Mouse (Mus musculus): ENCODE data around the gene Armcx3. TPM values are rescaled to one million over a fixed set of nuclear protein-coding genes. Genes with fewer than 3 reads are reported as not detected.

The Armcx3 gene
- polyA plus RNA-seq, 1 experiment from 2014 or later, result 48.9 TPM

DNA sequence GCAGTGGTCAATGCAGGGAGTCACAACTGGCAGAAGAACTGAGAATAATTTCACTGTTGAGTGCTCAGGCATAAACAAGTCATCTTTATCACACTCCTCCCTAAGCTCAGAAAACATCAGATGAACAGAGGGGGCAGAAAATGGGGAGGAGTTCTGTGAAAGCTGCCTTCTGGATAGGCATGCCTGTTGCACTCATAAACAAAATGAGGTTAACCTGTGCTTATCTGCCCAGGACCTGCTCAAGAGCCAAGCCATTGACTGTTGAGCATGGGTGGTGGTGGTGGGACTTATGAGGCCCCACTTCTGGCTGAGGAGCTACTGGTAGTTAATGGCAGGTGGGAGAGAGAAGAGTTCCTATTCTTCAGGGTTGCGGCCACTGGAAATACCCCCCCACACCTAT, 18.6 kb upstream of the Armcx3 start:
- Histone ChIP-seq H3K27me3 (ENCODE audit: insufficient read depth, low read length) (no peaks in the 10 kb centered on the region), H3K4me2 (ENCODE audit: low read length) (no peak overlapping the region), H3K4me3 (replicated peaks; ENCODE audit: low read depth, low read length) (no peak overlapping the region), H3K4me1 (replicated peaks; ENCODE audit: insufficient read depth, low read length) (no peaks in the 10 kb centered on the region), H3K36me3 (ENCODE audit: insufficient read depth, low read length) (no peaks in the 10 kb centered on the region), H3K27ac (no peak overlapping the region), H3K9ac (ENCODE audit: low read depth, low read length) (no peak overlapping the region), H3K9me3 (replicated peaks; ENCODE audit: low read length) (no peaks in the 10 kb centered on the region)
- WGBS, result 91% methylated on average over 1 of the region's 1 CpGs
- ATAC-seq (replicated peaks; ENCODE audit: low FRiP score, low read depth) (no peak), DNase-seq (ENCODE audit: low spot score) (no peak)
- TF ChIP-seq CTCF (IDR thresholded peaks at IDR 0.05; ENCODE audit: low read depth), result no peak

DNA sequence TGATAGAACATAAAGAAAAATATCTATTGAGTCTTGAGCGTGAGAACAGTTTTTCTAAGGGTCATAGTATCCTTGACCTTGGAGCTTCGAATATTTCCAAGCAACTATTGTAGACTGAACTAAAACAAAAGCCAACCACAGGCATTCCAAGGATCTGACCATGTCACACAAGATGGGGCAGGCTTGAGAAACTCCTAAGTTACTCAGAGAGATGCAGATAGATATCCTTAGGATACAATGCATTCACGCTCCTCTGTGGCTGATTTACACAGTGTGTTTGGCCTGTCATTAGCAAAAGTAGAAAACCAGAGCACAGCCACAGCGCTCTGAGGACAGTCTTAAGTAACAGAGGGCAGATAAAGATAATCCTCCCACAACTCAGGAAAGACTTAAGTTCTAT, 17.2 kb upstream of the Armcx3 start:
- H3K4me2 ChIP-seq (ENCODE audit: low read length), result no peak overlapping the region
- H3K4me1 ChIP-seq (replicated peaks; ENCODE audit: insufficient read depth, low read length), result no peaks in the 10 kb centered on the region
- no peaks in the 10 kb centered on the region for H3K27me3 ChIP-seq (ENCODE audit: insufficient read depth, low read length)
- H3K4me3 ChIP-seq (replicated peaks; ENCODE audit: low read depth, low read length), result no peak overlapping the region
- TF ChIP-seq CTCF (IDR thresholded peaks at IDR 0.05; ENCODE audit: low read depth), result no peak
- H3K9ac ChIP-seq (ENCODE audit: low read depth, low read length), result no peak overlapping the region
- H3K36me3 ChIP-seq (ENCODE audit: insufficient read depth, low read length), result no peaks in the 10 kb centered on the region
- DNase-seq (ENCODE audit: low spot score), result no peak
- H3K9me3 ChIP-seq (replicated peaks; ENCODE audit: low read length), result no peaks in the 10 kb centered on the region
- 58% methylated on average over 4 of the region's 4 CpGs for WGBS
- no peak for ATAC-seq (replicated peaks; ENCODE audit: low FRiP score, low read depth)
- no peak overlapping the region for H3K27ac ChIP-seq

DNA sequence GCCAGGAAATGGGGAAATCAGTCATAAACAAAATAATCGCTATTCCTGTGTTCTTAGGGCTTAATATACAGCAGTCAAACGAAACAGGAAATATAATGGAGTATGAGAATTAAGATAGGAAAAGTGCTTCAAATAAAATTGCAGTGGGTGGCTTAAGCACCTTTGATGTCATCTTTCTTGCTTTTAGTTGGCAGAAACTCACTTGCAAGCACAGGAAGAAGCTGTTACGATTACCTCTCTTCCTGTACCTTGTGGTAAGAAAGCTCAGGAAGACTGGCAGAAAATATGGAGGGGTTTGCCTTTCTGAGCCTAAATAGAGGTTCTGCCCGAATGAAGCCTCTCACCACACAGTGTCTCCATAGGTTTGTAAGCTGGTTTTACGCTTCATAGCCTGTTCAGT, 14.5 kb upstream of the Armcx3 start:
- ATAC-seq (replicated peaks; ENCODE audit: low FRiP score, low read depth) (no peak), DNase-seq (ENCODE audit: low spot score) (no peak)
- H3K36me3 ChIP-seq (ENCODE audit: insufficient read depth, low read length), result no peaks in the 10 kb centered on the region
- 52% methylated on average over 5 of the region's 5 CpGs for WGBS
- no peak overlapping the region for H3K27ac ChIP-seq
- H3K9ac ChIP-seq (ENCODE audit: low read depth, low read length), result no peak overlapping the region
- no peaks in the 10 kb centered on the region for H3K9me3 ChIP-seq (replicated peaks; ENCODE audit: low read length)
- no peak for TF ChIP-seq CTCF (IDR thresholded peaks at IDR 0.05; ENCODE audit: low read depth)
- H3K4me2 ChIP-seq (ENCODE audit: low read length), result no peak overlapping the region
- H3K4me1 ChIP-seq (replicated peaks; ENCODE audit: insufficient read depth, low read length), result no peaks in the 10 kb centered on the region
- no peak overlapping the region for H3K4me3 ChIP-seq (replicated peaks; ENCODE audit: low read depth, low read length)
- no peaks in the 10 kb centered on the region for H3K27me3 ChIP-seq (ENCODE audit: insufficient read depth, low read length)

DNA sequence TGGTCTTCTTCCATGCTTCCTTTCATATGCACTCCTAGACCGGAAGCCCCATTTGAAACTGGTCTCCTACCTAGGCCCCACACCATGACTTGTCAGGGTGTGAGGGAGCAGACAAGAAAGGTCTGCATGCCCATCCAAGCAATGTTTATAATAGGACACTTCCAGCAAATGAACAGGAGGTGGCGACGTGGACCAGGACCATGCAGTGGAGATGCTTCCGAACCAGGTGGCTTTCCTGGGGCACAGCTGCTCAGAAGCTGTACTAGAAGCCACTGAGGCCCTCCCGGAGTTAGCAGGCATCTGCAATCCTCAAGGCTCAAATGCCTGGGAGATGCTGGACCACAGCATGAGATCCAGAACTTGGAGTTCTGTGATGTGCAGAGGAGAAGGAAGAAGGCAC, 9.9 kb upstream of the Armcx3 start:
- DNase-seq (ENCODE audit: low spot score), result peak; percentile 75

DNA sequence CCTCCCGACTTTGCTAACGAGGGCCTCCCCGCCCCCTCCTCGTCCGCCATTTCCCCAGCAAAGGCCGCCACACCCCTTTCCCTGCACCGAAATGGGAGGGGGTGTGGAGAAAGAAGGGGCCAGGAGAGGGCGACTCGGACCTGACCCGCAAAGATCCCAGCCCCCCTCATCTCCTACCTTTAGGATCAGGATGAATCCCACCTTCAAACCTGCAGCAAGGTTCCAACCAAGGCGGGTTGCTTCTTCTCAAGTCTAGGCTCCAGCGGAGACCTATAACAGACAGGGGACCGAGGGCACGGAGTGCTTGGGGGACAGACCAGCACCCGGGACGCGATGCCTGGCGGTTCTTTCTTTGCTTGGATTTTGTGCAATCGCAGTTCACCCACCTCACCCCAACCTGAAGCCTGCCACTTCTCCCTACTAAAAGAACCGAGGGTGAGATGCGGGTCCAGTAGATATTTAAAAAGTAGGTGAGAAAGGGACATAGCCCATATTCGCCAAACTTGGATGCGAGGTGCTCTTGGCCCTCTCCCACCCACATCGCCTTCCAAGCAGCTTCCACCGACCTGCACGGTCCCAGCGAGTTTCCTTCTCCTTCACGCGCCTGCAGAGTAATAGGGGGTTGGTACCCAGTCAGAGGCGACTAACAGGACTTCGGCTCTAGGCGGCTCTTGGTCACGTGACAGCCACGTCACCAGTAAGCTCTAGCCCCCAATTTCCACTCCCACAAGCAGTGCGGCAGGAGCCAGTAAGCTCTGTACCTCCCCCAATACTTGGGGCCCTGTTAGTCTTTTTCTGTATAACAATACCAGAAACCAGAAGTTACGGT, 5.4 kb upstream of the Armcx3 start, which contains the start of gene Armcx6:
Gene Armcx6, minus strand, starts transcription at position 654 of the 829 bp plus-strand sequence.
- DNase-seq (ENCODE audit: low spot score) (peak; percentile 88), ATAC-seq (replicated peaks; ENCODE audit: low FRiP score, low read depth) (peak; percentile 88)
- Histone ChIP-seq H3K9me3 (replicated peaks; ENCODE audit: low read length) (no peaks in the 10 kb centered on the region), H3K4me2 (ENCODE audit: low read length) (peak within 1 kb of the TSS; percentile 68), H3K4me3 (replicated peaks; ENCODE audit: low read depth, low read length) (peak within 1 kb of the TSS; percentile 46), H3K9ac (ENCODE audit: low read depth, low read length) (peak within 1 kb of the TSS; percentile 49; the same call in 1 of the 2 replicates), H3K36me3 (ENCODE audit: insufficient read depth, low read length) (no peaks in the 10 kb centered on the region), H3K4me1 (replicated peaks; ENCODE audit: insufficient read depth, low read length) (no peaks in the 10 kb centered on the region), H3K27ac (peak within 1 kb of the TSS; percentile 50; the same call in 1 of the 2 replicates), H3K27me3 (ENCODE audit: insufficient read depth, low read length) (no peaks in the 10 kb centered on the region)
- TF ChIP-seq CTCF (IDR thresholded peaks at IDR 0.05; ENCODE audit: low read depth), result peak; percentile 42
- WGBS, result 24% methylated on average over 35 of the region's 36 CpGs

More for the DNA sequence above, 9.9 kb upstream of the Armcx3 start:
- peak; percentile 73 for TF ChIP-seq CTCF (IDR thresholded peaks at IDR 0.05; ENCODE audit: low read depth)
- no peaks in the 10 kb centered on the region for H3K4me1 ChIP-seq (replicated peaks; ENCODE audit: insufficient read depth, low read length)
- H3K27ac ChIP-seq, result no peak overlapping the region
- H3K9ac ChIP-seq (ENCODE audit: low read depth, low read length), result no peak overlapping the region
- 33% methylated on average over 5 of the region's 5 CpGs for WGBS
- H3K27me3 ChIP-seq (ENCODE audit: insufficient read depth, low read length), result no peaks in the 10 kb centered on the region
- H3K36me3 ChIP-seq (ENCODE audit: insufficient read depth, low read length), result no peaks in the 10 kb centered on the region
- no peak overlapping the region for H3K4me2 ChIP-seq (ENCODE audit: low read length)
- no peaks in the 10 kb centered on the region for H3K9me3 ChIP-seq (replicated peaks; ENCODE audit: low read length)
- ATAC-seq (replicated peaks; ENCODE audit: low FRiP score, low read depth), result no peak; the same call in 1 of the 2 replicates
- H3K4me3 ChIP-seq (replicated peaks; ENCODE audit: low read depth, low read length), result no peak overlapping the region

DNA sequence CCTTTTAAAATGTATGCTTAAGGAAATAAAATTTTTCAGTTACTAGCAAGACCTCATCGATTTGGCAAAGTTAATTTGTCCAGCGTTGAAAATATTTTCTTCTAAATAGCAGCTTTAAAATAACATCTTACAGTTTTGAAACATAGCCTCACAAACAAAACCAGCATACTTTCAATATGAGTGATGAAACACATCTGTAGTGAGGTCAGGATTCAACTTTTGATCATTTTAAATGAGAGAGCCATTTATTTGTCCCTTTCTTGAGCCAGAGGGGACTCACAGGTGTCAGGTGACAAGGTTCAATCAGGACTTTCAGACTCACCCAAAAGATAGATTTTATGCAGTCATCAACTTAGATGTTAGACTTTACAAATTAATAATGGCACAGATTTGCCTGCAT, 4.5 kb upstream of the Armcx3 start:
- Histone ChIP-seq H3K4me2 (ENCODE audit: low read length) (no peak overlapping the region), H3K27ac (no peak overlapping the region), H3K36me3 (ENCODE audit: insufficient read depth, low read length) (no peaks in the 10 kb centered on the region), H3K27me3 (ENCODE audit: insufficient read depth, low read length) (no peaks in the 10 kb centered on the region), H3K9ac (ENCODE audit: low read depth, low read length) (no peak overlapping the region), H3K4me1 (replicated peaks; ENCODE audit: insufficient read depth, low read length) (no peaks in the 10 kb centered on the region), H3K4me3 (replicated peaks; ENCODE audit: low read depth, low read length) (no peak overlapping the region), H3K9me3 (replicated peaks; ENCODE audit: low read length) (no peaks in the 10 kb centered on the region)
- no peak for ATAC-seq (replicated peaks; ENCODE audit: low FRiP score, low read depth)
- WGBS, result 44% methylated on average over 2 of the region's 2 CpGs
- no peak for DNase-seq (ENCODE audit: low spot score)
- no peak for TF ChIP-seq CTCF (IDR thresholded peaks at IDR 0.05; ENCODE audit: low read depth)

All from kidney, postnatal 0 days (tissue).